Mouse (Mus musculus) stomach, embryonic 16.5 days (tissue): ENCODE measurements around the gene Naa50. TPM values are rescaled to one million over a fixed set of nuclear protein-coding genes. Genes with fewer than 3 reads are reported as not detected.

Source experiments
- ATAC-seq: fragments of 200-750 bp; cut with Nextera tagmentation; 2 replicates; pipeline ENCODE4 v1.8.0; 2017; ENCODE audit warnings: moderate number of reproducible peaks, moderate TSS enrichment; ENCODE audit not compliant: insufficient read depth, low FRiP score
- H3K27ac ChIP-seq: fragments of 300-500 bp; sonication (generic); 2 replicates; pipeline ENCODE4 v1.5.1; 2014; ENCODE audit warnings: low read length
- H3K27me3 ChIP-seq: fragments of 300-500 bp; sonication (generic); 2 replicates; pipeline ENCODE4 v1.6.1; 2014; ENCODE audit warnings: low read length, control low read depth, mixed read lengths; ENCODE audit not compliant: control insufficient read depth, insufficient read depth
- H3K36me3 ChIP-seq: fragments of 300-500 bp; sonication (generic); 2 replicates; pipeline ENCODE4 v1.6.1; 2014; ENCODE audit warnings: low read length; ENCODE audit not compliant: control insufficient read depth, insufficient read depth
- H3K4me1 ChIP-seq: fragments of 300-500 bp; sonication (generic); 2 replicates; pipeline ENCODE4 v1.6.1; 2014; ENCODE audit warnings: low read length, control low read depth, mixed read lengths; ENCODE audit not compliant: control insufficient read depth, insufficient read depth
- H3K4me2 ChIP-seq: fragments of 300-500 bp; sonication (generic); 2 replicates; pipeline ENCODE4 v1.6.1; 2014; ENCODE audit warnings: low read depth, low read length, mixed read lengths
- H3K4me3 ChIP-seq: fragments of 300-500 bp; sonication (generic); replicated peaks from 2 replicates; pipeline ENCODE4 v1.5.1; 2014; ENCODE audit warnings: mild to moderate bottlenecking, low read length
- H3K9ac ChIP-seq: fragments of 300-500 bp; sonication (generic); 2 replicates; pipeline ENCODE4 v1.6.1; 2014; ENCODE audit warnings: low read length
- H3K9me3 ChIP-seq: fragments of 300-500 bp; sonication (generic); replicated peaks from 2 replicates; pipeline ENCODE4 v1.6.1; 2016; ENCODE audit warnings: low read length, control low read depth; ENCODE audit not compliant: control insufficient read depth
- whole genome bisulfite sequencing: fragments of 180-500 bp; shearing (Covaris S2); extraction: QIAGEN DNeasy Blood & Tissue Kit; methylation state at CpG from one replicate; pipeline ENCODE4 v1.1.7; 2014; 5-methylcytosine and 5-hydroxymethylcytosine counted together
- polyA plus RNA-seq: library from polyadenylated mRNA; unstranded; fragments of >200 nt; fragmentation: Nextera tagmentation; extraction: Ambion mirVana; gene quantifications from 2 replicates; pipeline ENCODE4 v1.2.1, GENCODE M21; 2015

The Naa50 gene
- polyA plus RNA-seq, 1 experiment from 2014 or later, result 107 TPM

GRCm38 (mm10) chr16:44136511-44137021 lies 3.1 kb upstream of the Naa50 start:
- H3K27ac ChIP-seq, result no peak overlapping the region
- 71% methylated on average over 6 of the region's 6 CpGs for WGBS
- H3K4me3 ChIP-seq, result no peak overlapping the region
- no peak overlapping the region for H3K9ac ChIP-seq
- H3K4me1 ChIP-seq, result peaks cover 6% of the 10 kb centered on the region
- no peak overlapping the region for H3K4me2 ChIP-seq
- H3K36me3 ChIP-seq, result no peaks in the 10 kb centered on the region
- no peak for ATAC-seq
- no peaks in the 10 kb centered on the region for H3K27me3 ChIP-seq
- H3K9me3 ChIP-seq, result no peaks in the 10 kb centered on the region

- under 1% methylated on average over 24 of the region's 24 CpGs for WGBS
- Histone ChIP-seq H3K36me3 (no peaks in the 10 kb centered on the region), H3K9me3 (no peaks in the 10 kb centered on the region), H3K4me3 (peak overlapping the region; percentile 92), H3K9ac (peak overlapping the region; percentile 82), H3K27me3 (no peaks in the 10 kb centered on the region), H3K4me1 (peaks cover 8% of the 10 kb centered on the region), H3K4me2 (peak overlapping the region; percentile 93), H3K27ac (peak overlapping the region; percentile 99)
- no peak for ATAC-seq
These were observed 1.2 kb upstream of the Naa50 start for GRCm38 (mm10) chr16:44138377-44138978.

DNA sequence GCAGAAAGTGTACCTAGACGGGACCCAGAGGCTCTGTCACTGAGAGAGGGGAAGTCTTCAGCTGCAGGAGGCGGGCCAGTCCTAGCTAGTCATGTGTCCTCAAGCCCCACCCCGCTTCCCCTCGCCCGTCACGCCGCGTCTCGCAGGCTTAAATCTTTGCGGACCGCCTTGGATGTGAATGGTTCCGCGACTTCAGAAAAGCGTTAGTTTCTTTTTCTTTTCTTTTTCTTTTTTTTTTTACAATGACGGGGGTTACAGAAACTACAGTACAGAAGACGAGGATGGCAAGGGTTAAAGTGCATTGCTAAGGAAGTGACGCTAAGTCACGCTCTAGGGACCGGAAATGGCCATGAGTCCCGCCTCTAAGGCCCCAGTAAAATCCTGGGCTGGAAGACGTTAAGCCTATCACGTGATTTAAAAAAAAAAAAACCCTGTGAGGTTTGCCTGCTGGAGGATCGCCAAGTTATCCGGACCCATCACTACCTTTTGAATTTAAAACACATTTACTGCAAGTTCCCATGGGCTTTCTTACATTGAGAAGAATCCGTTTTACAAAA lies 573 bp upstream of the Naa50 start:
- H3K4me1 ChIP-seq, result peaks cover 8% of the 10 kb centered on the region
- H3K9ac ChIP-seq, result peak overlapping the region; percentile 96
- no peaks in the 10 kb centered on the region for H3K27me3 ChIP-seq
- no peaks in the 10 kb centered on the region for H3K9me3 ChIP-seq
- H3K36me3 ChIP-seq, result no peaks in the 10 kb centered on the region
- H3K4me2 ChIP-seq, result peak overlapping the region; percentile 93
- under 1% methylated on average over 25 of the region's 25 CpGs for WGBS
- peak overlapping the region; percentile 99 for H3K27ac ChIP-seq
- peak overlapping the region; percentile 92 for H3K4me3 ChIP-seq
- peak; percentile 82 for ATAC-seq

GRCm38 (mm10) chr16:44140186-44140787 lies 657 bp downstream of the Naa50 start:
- no peaks in the 10 kb centered on the region for H3K9me3 ChIP-seq
- peaks cover 8% of the 10 kb centered on the region for H3K4me1 ChIP-seq
- ATAC-seq, result peak; percentile 77
- peak overlapping the region; percentile 92 for H3K4me3 ChIP-seq
- no peaks in the 10 kb centered on the region for H3K36me3 ChIP-seq
- H3K4me2 ChIP-seq, result peak overlapping the region; percentile 58
- WGBS, result under 1% methylated on average over 43 of the region's 44 CpGs
- no peaks in the 10 kb centered on the region for H3K27me3 ChIP-seq
- H3K9ac ChIP-seq, result peak overlapping the region; percentile 96
- peak overlapping the region; percentile 99 for H3K27ac ChIP-seq

DNA sequence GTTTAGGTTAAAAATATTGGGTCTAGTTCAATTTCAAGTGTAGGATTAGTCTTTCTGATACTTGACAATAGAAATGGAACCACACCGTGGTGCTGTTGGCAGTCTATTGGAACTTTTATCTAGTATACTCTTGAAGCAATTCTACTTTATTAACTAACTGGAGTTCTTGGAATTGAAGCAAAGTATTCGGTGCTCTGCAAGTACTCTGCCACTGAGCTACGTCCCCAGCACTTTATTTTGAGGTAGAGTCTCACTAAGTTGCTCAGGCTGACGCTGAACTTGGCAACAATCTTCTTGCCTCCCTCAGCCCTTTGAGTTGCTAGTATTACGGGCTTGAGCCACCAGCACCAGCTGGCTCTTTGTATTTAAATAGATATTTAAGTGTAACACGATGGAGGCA lies 1.9 kb downstream of the Naa50 start:
- no peaks in the 10 kb centered on the region for H3K27me3 ChIP-seq
- 0 out of 2 replicates have a peak overlapping the region, but pooled peaks have one; percentile 47 for H3K9ac ChIP-seq
- peak overlapping the region; percentile 58 for H3K4me2 ChIP-seq
- H3K9me3 ChIP-seq, result no peaks in the 10 kb centered on the region
- H3K27ac ChIP-seq, result peak overlapping the region; percentile 34; the same call in 1 of the 2 replicates
- H3K4me1 ChIP-seq, result peaks cover 8% of the 10 kb centered on the region
- peak overlapping the region; percentile 22; the same call in 1 of the 2 replicates for H3K4me3 ChIP-seq
- 31% methylated on average over 6 of the region's 6 CpGs for WGBS
- H3K36me3 ChIP-seq, result no peaks in the 10 kb centered on the region
- ATAC-seq, result no peak

DNA sequence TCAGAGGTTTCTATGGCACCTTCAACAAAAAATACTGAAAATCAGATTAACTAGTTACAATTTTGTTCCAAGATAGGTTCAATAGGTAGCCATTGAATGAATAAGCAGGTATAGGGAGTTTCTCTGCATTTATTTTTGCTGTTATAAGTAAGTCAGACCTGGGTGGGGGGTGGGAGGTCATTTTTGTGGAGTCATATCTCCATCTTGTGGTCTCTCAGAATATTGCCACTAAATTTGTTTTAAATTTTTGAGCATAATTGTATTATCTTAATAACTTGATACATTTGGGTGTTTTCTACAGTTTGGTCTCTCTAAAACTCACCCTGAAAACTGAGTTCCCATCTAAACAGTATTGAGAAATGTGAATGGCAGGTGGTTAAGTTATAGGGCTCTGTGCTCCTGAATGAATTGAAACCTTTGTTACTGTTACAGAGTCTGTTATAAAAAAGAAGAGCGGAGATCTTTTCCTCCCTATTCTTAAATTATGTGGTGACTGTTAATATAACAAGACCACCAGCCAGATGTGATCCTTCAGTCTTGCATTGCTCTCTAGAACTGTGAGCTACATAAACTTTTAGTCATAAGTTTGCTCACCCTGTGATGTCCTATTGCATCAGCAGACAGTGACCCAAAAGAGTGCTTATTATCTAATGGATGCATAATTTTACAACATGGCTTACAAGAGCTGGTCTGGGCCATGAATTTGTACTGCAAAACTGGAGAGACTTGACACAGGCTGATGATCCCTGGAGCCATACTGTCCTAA lies 9.6 kb downstream of the Naa50 start:
- H3K4me1 ChIP-seq, result no peaks in the 10 kb centered on the region
- no peak overlapping the region for H3K4me3 ChIP-seq
- no peak for ATAC-seq
- 70% methylated on average over 1 of the region's 1 CpGs for WGBS
- H3K36me3 ChIP-seq, result no peaks in the 10 kb centered on the region
- no peak overlapping the region for H3K9ac ChIP-seq
- H3K27ac ChIP-seq, result no peak overlapping the region
- H3K4me2 ChIP-seq, result no peak overlapping the region
- H3K27me3 ChIP-seq, result no peaks in the 10 kb centered on the region
- H3K9me3 ChIP-seq, result no peaks in the 10 kb centered on the region

DNA sequence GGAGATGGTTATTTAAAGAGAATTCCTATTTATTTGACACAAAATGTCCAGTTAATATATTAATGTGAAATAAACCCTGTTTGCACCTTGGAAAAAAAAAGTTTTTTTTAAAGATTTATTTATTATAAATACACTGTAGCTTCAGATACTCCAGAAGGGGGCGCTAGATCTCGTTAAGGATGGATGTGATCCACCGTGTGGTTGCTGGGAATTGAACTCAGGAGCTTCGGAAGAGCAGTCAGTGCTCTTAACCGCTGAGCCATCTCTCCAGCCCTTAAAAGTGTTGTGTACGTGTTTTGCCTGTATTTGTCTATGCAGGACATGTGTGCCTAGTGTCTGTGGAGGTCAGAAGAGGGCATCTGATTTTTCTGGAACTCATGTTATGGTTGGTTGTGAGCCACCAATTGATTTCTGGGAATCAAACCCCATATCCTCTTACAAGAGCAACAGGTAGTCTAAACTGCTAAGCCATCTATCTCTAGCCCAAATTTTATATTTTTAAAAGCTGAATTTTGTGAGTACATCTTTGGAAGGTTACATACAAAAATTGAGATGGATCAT lies 14.9 kb downstream of the Naa50 start:
- ATAC-seq, result no peak
- H3K4me2 ChIP-seq, result no peak overlapping the region
- no peaks in the 10 kb centered on the region for H3K4me1 ChIP-seq
- no peak overlapping the region for H3K27ac ChIP-seq
- no peaks in the 10 kb centered on the region for H3K9me3 ChIP-seq
- no peak overlapping the region for H3K4me3 ChIP-seq
- WGBS, result 71% methylated on average over 6 of the region's 6 CpGs
- 0 out of 2 replicates have a peak, but pooled peaks cover 3% of the 10 kb centered on the region for H3K36me3 ChIP-seq
- H3K9ac ChIP-seq, result no peak overlapping the region
- no peaks in the 10 kb centered on the region for H3K27me3 ChIP-seq

DNA sequence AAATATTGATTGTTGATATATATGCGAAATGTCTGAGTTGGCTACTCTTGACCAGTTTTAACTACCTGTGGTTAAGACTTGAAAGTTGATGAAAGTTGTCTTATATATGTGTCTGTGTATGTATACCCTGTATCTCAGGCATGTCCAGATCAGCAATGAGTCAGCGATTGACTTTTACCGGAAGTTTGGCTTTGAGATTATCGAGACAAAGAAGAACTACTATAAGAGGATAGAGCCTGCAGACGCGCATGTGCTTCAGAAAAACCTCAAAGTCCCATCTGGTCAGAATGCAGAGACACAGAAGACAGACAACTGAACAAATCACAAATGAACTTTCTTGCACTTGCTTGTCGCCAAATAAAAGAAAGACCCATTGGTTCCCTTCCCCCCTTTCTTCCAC lies 19.7 kb downstream of the Naa50 start:
- Histone ChIP-seq H3K36me3 (0 out of 2 replicates have a peak, but pooled peaks cover 3% of the 10 kb centered on the region), H3K4me3 (no peak overlapping the region), H3K4me2 (no peak overlapping the region), H3K27me3 (no peaks in the 10 kb centered on the region), H3K9ac (no peak overlapping the region), H3K27ac (no peak overlapping the region), H3K4me1 (no peaks in the 10 kb centered on the region), H3K9me3 (no peaks in the 10 kb centered on the region)
- 71% methylated on average over 7 of the region's 7 CpGs for WGBS
- no peak for ATAC-seq
